Mouse (Mus musculus) liver, embryonic 16.5 days (tissue): ENCODE results near the gene Zbtb16. TPM values are rescaled to one million over a fixed set of nuclear protein-coding genes. Genes with fewer than 3 reads are reported as not detected.

Experiments used
- ATAC-seq: fragments of 200-750 bp; cut with Nextera tagmentation; 2 replicates; pipeline ENCODE4 v1.8.0; 2017; ENCODE audit warnings: low read depth, mild to moderate bottlenecking, moderate number of reproducible peaks, moderate library complexity
- H3K27ac ChIP-seq: fragments of 300-500 bp; sonication (generic); 2 replicates; pipeline ENCODE4 v1.5.1; 2014; ENCODE audit warnings: mild to moderate bottlenecking, low read length
- H3K27me3 ChIP-seq: fragments of 300-500 bp; sonication (generic); 2 replicates; pipeline ENCODE4 v1.6.1; 2014; ENCODE audit warnings: low read depth, low read length, mixed read lengths; ENCODE audit not compliant: control insufficient read depth, insufficient read depth
- H3K36me3 ChIP-seq: fragments of 300-500 bp; sonication (generic); 2 replicates; pipeline ENCODE4 v1.6.1; 2014; ENCODE audit warnings: mild to moderate bottlenecking; ENCODE audit not compliant: control insufficient read depth, insufficient read depth
- H3K4me1 ChIP-seq: fragments of 300-500 bp; sonication (generic); 2 replicates; pipeline ENCODE4 v1.6.1; 2014; ENCODE audit warnings: low read depth, low read length, mixed read lengths; ENCODE audit not compliant: control insufficient read depth
- H3K4me2 ChIP-seq: fragments of 300-500 bp; sonication (generic); 2 replicates; pipeline ENCODE4 v1.6.1; 2014; ENCODE audit warnings: low read depth, low read length, mixed read lengths
- H3K4me3 ChIP-seq: fragments of 300-500 bp; sonication (generic); 2 replicates; pipeline ENCODE4 v1.5.1; 2014; ENCODE audit warnings: low read depth, mild to moderate bottlenecking, low read length
- H3K9ac ChIP-seq: fragments of 300-500 bp; sonication (generic); 2 replicates; pipeline ENCODE4 v1.6.1; 2014; ENCODE audit warnings: low read depth, low read length
- H3K9me3 ChIP-seq: fragments of 300-500 bp; sonication (generic); replicated peaks from 2 replicates; pipeline ENCODE4 v1.6.1; 2016; ENCODE audit warnings: low read length; ENCODE audit not compliant: control insufficient read depth
- WGBS: fragments of 180-500 bp; shearing (Covaris S2); extraction: QIAGEN DNeasy Blood & Tissue Kit; methylation state at CpG from one replicate; pipeline ENCODE4 v1.1.7; 2014; ENCODE audit not compliant: insufficient replicate concordance; 5-methylcytosine and 5-hydroxymethylcytosine counted together
- polyA plus RNA-seq: library from polyadenylated mRNA; unstranded; fragments of >200 nt; fragmentation: Nextera tagmentation; extraction: Ambion mirVana; gene quantifications from 2 replicates; pipeline ENCODE4 v1.2.1, GENCODE M21; 2015

Zbtb16 gene
- 0.75 and 1.1 TPM in 2 replicates for polyA plus RNA-seq

GRCm38 (mm10) chr9:48835631-48836565 lies at the start of gene Zbtb16:
Gene Zbtb16 (minus strand): TSS chr9:48836222.
- Histone ChIP-seq H3K4me2 (peak within 1 kb of the TSS; percentile 65), H3K4me1 (no peaks in the 10 kb centered on the region; the same call in 1 of the 2 replicates), H3K4me3 (peak within 1 kb of the TSS; percentile 59), H3K9ac (peak within 1 kb of the TSS; percentile 32; the same call in 1 of the 2 replicates), H3K36me3 (no peaks in the 10 kb centered on the region), H3K27ac (no peak within 1 kb of the TSS), H3K9me3 (no peaks in the 10 kb centered on the region), H3K27me3 (peaks cover 77% of the 10 kb centered on the region)
- ATAC-seq: peak; percentile 70
- under 1% methylated on average over 68 of the region's 78 CpGs for WGBS

GRCm38 (mm10) chr9:48872896-48873295 lies 36.9 kb upstream of the Zbtb16 start:
- Histone ChIP-seq H3K27ac (no peak overlapping the region), H3K36me3 (no peaks in the 10 kb centered on the region), H3K4me2 (no peak overlapping the region), H3K27me3 (no peaks in the 10 kb centered on the region; the same call in 1 of the 2 replicates), H3K4me1 (no peaks in the 10 kb centered on the region), H3K9ac (no peak overlapping the region), H3K9me3 (no peaks in the 10 kb centered on the region), H3K4me3 (no peak overlapping the region)
- 67% methylated on average over 8 of the region's 8 CpGs for WGBS
- ATAC-seq: no peak

GRCm38 (mm10) chr9:48866523-48867121 lies 30.6 kb upstream of the Zbtb16 start:
- Histone ChIP-seq H3K27ac (no peak overlapping the region), H3K4me2 (no peak overlapping the region), H3K4me1 (no peaks in the 10 kb centered on the region), H3K9me3 (no peaks in the 10 kb centered on the region), H3K36me3 (no peaks in the 10 kb centered on the region), H3K27me3 (peaks cover 1% of the 10 kb centered on the region; the same call in 1 of the 2 replicates), H3K4me3 (no peak overlapping the region), H3K9ac (no peak overlapping the region)
- 65% methylated on average over 12 of the region's 12 CpGs for WGBS
- no peak for ATAC-seq

GRCm38 (mm10) chr9:48865235-48865634 lies 29.2 kb upstream of the Zbtb16 start:
- 44% methylated on average over 9 of the region's 9 CpGs for WGBS
- peaks cover 2% of the 10 kb centered on the region; the same call in 1 of the 2 replicates for H3K27me3 ChIP-seq
- no peaks in the 10 kb centered on the region for H3K4me1 ChIP-seq
- no peak overlapping the region for H3K27ac ChIP-seq
- no peak for ATAC-seq
- H3K36me3 ChIP-seq: no peaks in the 10 kb centered on the region
- no peak overlapping the region for H3K4me3 ChIP-seq
- H3K9ac ChIP-seq: no peak overlapping the region
- no peak overlapping the region for H3K4me2 ChIP-seq
- no peaks in the 10 kb centered on the region for H3K9me3 ChIP-seq

- WGBS: 76% methylated on average over 10 of the region's 10 CpGs
- Histone ChIP-seq H3K27ac (no peak overlapping the region), H3K4me3 (no peak overlapping the region), H3K9ac (no peak overlapping the region), H3K4me1 (no peaks in the 10 kb centered on the region), H3K27me3 (peaks cover 2% of the 10 kb centered on the region; the same call in 1 of the 2 replicates), H3K4me2 (no peak overlapping the region), H3K36me3 (no peaks in the 10 kb centered on the region), H3K9me3 (no peaks in the 10 kb centered on the region)
- ATAC-seq: no peak
Measured at GRCm38 (mm10) chr9:48861481-48861880, 25.5 kb upstream of the Zbtb16 start.

GRCm38 (mm10) chr9:48860526-48860845 lies 24.5 kb upstream of the Zbtb16 start:
- Histone ChIP-seq H3K27ac (no peak overlapping the region), H3K27me3 (peaks cover 2% of the 10 kb centered on the region; the same call in 1 of the 2 replicates), H3K4me1 (no peaks in the 10 kb centered on the region), H3K9me3 (no peaks in the 10 kb centered on the region), H3K4me2 (no peak overlapping the region), H3K36me3 (no peaks in the 10 kb centered on the region), H3K4me3 (no peak overlapping the region), H3K9ac (no peak overlapping the region)
- no peak for ATAC-seq
- 2% methylated on average over 6 of the region's 6 CpGs for WGBS

GRCm38 (mm10) chr9:48859828-48860525 lies 24.0 kb upstream of the Zbtb16 start:
- Histone ChIP-seq H3K4me2 (no peak overlapping the region), H3K27ac (no peak overlapping the region), H3K9me3 (no peaks in the 10 kb centered on the region), H3K4me1 (no peaks in the 10 kb centered on the region), H3K4me3 (no peak overlapping the region), H3K9ac (no peak overlapping the region), H3K36me3 (no peaks in the 10 kb centered on the region), H3K27me3 (peaks cover 2% of the 10 kb centered on the region; the same call in 1 of the 2 replicates)
- WGBS: 43% methylated on average over 10 of the region's 10 CpGs
- no peak for ATAC-seq

- no peak overlapping the region for H3K4me2 ChIP-seq
- 58% methylated on average over 7 of the region's 7 CpGs for WGBS
- no peaks in the 10 kb centered on the region for H3K4me1 ChIP-seq
- peaks cover 2% of the 10 kb centered on the region; the same call in 1 of the 2 replicates for H3K27me3 ChIP-seq
- H3K4me3 ChIP-seq: no peak overlapping the region
- H3K9me3 ChIP-seq: no peaks in the 10 kb centered on the region
- no peak overlapping the region for H3K27ac ChIP-seq
- no peak for ATAC-seq
- no peak overlapping the region for H3K9ac ChIP-seq
- no peaks in the 10 kb centered on the region for H3K36me3 ChIP-seq
Measured at GRCm38 (mm10) chr9:48857944-48858343, 21.9 kb upstream of the Zbtb16 start.
